Mouse (Mus musculus) cortical plate, adult 2 months (tissue): Measurements from ENCODE around the gene Yaf2.

Experiments
- CTCF ChIP-seq: fragments of 200-500 bp; IDR thresholded peaks from 2 replicates; pipeline ENCODE4 v1.5.1; 2011; ENCODE audit warnings: mild to moderate bottlenecking, control low read depth, low read length; ENCODE audit not compliant: insufficient read depth; ENCODE audit errors: extremely low read depth
- POLR2A ChIP-seq: fragments of 200-500 bp; IDR thresholded peaks from 2 replicates; pipeline ENCODE4 v1.6.1; 2011; ENCODE audit warnings: mild to moderate bottlenecking, low read length, control low read depth; ENCODE audit not compliant: insufficient read depth; ENCODE audit errors: extremely low read depth

GRCm38 (mm10) chr15:93287628-93288027 is 49.1 kb downstream of the Yaf2 start:
- TF ChIP-seq POLR2A (no peak), CTCF (no peak)
